Mouse (Mus musculus) T-helper 17 cell (primary cell): Measurements from ENCODE around the gene Elk3.

Experiments
- in situ Hi-C, 2 experiments: fragments of 300-600 bp; cut with MboI, MseI; formaldehyde crosslinking; loops; 1 replicate in 1 of 2; 2 replicates in 1 of 2; pipeline ENCODE4 v1.15.1; 2025; ENCODE audit warnings: high pct_unique_total_duplicates in 2 of 2

Elk3 gene

GRCm38 (mm10) chr10:93205287-93205956 lies 105.5 kb downstream of the Elk3 start:
- in situ Hi-C loops: no loop called here

- in situ Hi-C loops: no loop called here
Measured at GRCm38 (mm10) chr10:93201846-93202458, 109.0 kb downstream of the Elk3 start.

GRCm38 (mm10) chr10:93198958-93199357 lies 112.0 kb downstream of the Elk3 start:
- in situ Hi-C loops: loop anchor here in 1 of 2 experiments (25.0 kb wide), 1 partner anchor 2012 kb away; the partner anchor contains the start of gene Tmpo
